Mouse (Mus musculus) embryo, embryonic 11 days (tissue): Measurements from ENCODE around the gene Nid2.
A peak's percentile ranks its signal among the peaks of the same experiment; 100 is the strongest.

ENCODE experiments used
- DNase-seq: peaks from one replicate; pipeline ENCODE4 v3.0.0-alpha.2; 2015

The Nid2 gene

DNA sequence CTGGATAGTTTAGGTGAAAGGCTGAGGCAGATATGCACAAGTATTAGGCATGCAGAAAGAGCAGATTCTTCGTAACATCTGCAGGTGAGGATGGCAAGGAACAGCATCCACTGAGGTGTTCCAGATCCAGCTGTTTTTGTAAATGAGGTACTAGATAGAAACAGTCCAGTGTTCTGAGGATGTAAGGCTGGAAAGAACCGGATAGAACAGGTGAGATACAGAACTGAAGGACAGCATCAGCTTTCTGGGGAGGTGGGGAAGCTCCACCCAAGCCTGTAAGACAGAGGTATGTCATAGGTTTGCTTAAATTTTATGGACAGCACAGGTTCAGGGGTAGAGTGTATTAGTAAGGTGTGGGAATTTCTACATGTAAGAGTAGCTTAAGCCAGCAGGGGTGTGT, 4.3 kb upstream of the Nid2 start:
- DNase-seq = no peak

DNA sequence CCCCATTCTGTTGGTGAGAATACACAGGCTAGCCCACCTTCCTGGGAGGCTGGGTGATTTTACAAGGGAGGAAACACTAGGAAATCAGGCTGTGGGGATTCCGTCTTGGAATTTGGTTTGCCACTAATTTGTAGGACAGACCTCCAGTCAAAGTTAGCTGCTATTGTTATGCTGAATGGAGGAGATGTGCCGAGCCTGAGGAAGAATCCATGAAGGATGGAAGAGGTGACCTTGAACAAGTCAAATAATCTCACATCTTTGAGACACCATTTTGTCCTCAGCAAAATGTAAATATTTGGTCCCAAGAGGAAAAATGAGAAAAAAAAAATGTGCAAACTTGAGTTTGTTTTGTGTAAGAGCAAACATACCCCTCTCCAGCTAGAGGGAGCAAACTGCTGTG, 1.3 kb upstream of the Nid2 start:
- no peak for DNase-seq

DNA sequence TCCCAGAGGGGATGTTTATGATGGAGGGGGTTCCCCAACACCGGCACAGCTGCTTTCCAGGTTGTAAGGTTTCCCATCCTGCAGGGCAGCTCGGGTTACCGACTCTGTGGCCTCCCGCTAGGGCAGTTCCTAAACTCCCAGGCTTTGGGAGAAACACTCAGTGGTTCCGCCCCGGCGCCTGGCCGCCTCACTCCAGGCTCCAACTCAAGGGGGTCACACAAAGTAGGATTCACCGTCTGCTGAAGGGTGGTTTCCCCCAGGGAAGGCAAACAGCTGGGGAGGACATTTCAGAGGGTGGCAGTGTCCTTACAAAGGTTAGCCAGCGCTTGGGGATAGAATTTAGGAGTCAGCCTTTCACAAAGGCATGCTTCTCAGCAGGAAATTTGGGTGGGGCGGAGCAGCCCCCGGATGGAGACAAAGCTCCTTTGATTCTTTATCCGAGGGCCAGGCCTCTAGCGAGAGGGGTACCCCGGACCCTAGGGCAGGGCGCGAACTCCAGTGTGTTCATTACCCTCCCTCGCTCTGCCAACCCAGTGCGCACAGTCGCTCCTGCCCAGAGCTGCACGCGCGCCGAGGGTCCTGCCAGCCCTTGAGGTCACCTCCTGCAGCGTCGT, 547 bp upstream of the Nid2 start:
- DNase-seq = peak; percentile 79

GRCm38 (mm10) chr14:19752276-19752675, 1.2 kb downstream of the Nid2 start:
- DNase-seq = peak; percentile 54

- DNase-seq = no peak
These were observed 8.5 kb downstream of the Nid2 start for GRCm38 (mm10) chr14:19759277-19760193.

GRCm38 (mm10) chr14:19760721-19761120, 9.7 kb downstream of the Nid2 start:
- DNase-seq = no peak

DNA sequence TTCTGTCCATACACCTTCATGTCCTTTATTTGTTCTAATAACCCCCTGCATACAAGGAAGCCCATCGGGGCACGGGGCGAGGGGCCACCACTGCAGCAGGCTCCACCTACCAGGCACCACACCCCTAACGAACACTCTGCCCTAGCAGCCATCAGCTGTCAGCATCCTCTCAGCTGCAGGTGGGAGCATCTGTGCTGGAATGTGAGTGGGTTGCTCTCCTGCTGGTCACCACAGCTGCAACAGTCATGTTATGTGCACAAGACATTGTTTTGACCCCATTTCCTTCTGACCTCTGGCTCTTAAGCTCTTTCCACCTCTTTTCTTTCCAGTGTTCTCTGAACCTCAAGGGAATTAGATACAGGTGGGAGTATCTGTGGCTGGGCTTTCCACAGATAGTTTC, 10.9 kb downstream of the Nid2 start:
- DNase-seq = no peak

GRCm38 (mm10) chr14:19763527-19763926, 12.5 kb downstream of the Nid2 start:
- DNase-seq = peak; percentile 39

DNA sequence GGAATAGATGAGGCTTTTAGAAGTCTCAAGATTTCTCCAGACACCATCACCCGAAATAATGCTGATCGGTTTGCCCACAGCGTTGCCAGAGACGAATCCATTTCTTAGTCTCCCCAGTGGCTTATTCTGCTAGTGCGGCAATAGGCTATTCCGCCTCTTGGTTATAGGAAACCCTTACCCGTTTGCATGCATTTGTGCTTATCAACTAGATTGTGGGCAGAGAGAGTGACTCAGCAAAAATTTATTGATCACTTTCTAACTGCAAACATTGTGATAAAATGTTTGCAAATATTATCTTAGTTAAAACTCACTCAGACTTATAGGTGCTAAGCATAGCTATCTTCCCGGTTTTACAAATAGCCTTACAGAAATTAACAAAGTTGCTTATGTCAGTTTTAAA, 13.3 kb downstream of the Nid2 start:
- DNase-seq = no peak

GRCm38 (mm10) chr14:19765539-19766379, 14.7 kb downstream of the Nid2 start:
- DNase-seq = no peak

GRCm38 (mm10) chr14:19766380-19766649, 15.2 kb downstream of the Nid2 start:
- no peak for DNase-seq

GRCm38 (mm10) chr14:19768648-19769047, 17.6 kb downstream of the Nid2 start:
- no peak for DNase-seq

DNA sequence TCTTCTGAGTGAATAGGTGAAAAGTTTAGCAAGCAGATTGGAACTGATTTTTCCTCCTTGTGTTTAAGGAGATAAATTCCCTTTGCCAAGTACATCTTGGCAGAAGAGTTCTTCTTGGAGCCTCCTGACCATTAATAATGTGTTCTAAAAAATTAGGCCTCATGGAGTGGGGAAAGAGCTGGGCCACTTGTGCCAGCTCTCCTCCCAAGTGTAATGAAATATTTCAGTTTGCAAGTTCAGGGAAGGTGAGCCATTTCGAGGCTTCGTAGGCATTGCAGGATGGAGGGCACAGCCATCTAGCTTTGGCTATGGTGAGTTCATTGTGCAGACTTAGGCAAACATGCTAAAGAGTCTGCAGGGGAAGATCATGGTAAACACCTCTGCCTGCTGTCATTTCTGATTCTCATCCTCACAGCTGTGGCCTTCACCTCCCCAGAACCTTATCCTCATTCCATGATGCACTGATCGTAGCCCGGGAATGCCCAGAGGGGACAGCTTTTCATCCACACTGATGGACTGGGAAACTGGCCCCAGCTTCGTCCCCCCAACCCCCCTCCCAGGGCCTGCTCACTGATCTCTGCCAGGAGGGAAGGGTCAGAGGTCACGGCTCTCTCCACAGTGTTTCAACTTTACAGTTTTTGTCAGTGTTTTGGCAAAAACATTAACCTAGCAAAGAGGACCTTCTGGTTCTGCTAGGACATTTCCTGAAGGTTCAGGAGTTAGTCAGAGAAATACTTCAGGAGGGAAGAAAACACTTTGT, 18.6 kb downstream of the Nid2 start:
- DNase-seq = peak; percentile 67

GRCm38 (mm10) chr14:19771173-19771572, 20.1 kb downstream of the Nid2 start:
- no peak for DNase-seq

DNA sequence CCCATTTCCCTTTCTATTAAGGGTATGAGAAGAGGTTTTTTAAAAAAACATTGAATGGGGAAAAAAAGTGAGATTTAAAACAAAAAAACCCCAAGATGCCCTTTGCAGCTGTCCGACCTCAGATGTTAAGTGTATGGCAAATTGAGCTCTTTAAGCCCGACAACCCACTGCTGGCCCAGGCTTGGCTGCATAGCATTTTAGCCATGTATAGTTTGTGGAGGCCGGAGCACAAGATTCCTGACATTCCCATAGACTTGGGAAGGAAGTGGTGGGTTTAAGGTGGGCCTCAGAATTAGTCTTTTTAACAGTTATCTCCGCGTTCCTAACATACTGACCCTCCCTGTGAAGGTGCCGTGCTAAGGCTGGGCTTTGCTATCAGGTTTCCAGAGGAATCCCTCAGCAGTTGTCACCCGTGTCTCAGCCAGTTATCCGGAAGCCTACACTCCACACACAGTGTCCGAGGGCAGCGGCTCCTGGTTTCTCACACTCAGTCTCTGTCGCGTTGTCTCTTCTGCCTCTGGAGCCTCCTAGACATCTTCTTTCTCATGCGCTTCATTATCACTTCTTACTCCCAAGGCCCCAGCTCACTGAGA, 23.1 kb downstream of the Nid2 start:
- DNase-seq = no peak

- no peak for DNase-seq
These were observed 24.4 kb downstream of the Nid2 start for GRCm38 (mm10) chr14:19775491-19775890.

DNA sequence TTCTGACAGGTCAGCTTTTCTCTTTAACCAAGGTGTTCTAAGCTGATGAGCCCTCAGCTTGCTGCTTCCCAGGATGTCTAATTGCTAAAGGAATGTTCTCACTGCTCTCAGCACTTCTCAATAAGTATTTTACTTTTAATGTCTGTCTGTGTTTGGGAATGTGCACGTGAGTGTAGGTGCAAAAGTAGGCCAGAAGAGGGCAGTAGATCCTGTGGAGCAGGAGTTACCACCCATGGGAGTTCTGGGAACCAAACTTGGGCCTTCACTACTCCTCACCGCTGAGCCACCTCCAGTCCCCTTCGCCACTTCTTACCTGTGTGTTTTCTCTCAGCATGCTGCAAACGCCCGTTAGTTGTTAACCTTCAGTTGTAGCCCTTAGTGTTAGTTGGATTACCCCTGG, 25.1 kb downstream of the Nid2 start:
- DNase-seq = no peak

DNA sequence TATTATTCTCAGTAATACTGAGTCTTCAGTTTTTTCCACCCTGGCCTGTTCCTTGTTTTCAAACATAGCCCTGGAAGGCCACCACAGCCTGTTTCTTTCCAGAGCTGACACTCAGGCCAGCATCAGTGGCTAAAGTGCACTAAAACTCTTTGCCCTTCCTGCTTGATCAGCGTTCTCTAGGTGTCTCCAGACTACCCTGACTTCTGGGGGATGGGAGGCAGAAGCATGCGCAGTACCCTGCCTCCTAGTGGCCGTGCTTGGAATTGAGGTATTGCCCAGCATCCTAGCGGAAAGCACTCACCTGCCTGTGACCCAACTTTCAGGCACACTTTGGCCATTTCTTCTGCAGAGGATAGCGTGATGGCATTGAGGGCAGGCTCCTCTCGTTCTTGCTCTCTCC, 25.8 kb downstream of the Nid2 start:
- peak; percentile 69 for DNase-seq

DNA sequence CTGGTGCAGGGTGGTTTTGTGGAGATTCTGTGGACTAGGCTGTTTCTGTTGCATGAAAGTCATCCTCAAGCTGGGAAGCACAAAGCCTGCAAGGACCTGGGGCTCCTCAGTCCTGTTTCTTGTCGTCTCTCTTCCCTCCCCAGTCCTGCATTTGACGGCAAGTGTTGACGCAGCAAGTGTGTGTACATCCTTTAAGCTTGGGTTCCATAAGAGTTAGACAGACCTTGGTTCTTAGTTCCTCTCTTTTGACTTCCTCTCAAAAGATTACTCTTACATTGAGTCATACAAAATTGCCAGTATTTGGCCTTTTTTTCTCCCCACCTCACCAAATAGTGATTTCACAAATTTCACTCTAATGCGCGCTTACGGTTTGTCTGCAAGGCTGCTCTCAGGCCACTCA, 26.3 kb downstream of the Nid2 start:
- no peak for DNase-seq

GRCm38 (mm10) chr14:19777945-19778344, 26.9 kb downstream of the Nid2 start:
- no peak for DNase-seq

DNA sequence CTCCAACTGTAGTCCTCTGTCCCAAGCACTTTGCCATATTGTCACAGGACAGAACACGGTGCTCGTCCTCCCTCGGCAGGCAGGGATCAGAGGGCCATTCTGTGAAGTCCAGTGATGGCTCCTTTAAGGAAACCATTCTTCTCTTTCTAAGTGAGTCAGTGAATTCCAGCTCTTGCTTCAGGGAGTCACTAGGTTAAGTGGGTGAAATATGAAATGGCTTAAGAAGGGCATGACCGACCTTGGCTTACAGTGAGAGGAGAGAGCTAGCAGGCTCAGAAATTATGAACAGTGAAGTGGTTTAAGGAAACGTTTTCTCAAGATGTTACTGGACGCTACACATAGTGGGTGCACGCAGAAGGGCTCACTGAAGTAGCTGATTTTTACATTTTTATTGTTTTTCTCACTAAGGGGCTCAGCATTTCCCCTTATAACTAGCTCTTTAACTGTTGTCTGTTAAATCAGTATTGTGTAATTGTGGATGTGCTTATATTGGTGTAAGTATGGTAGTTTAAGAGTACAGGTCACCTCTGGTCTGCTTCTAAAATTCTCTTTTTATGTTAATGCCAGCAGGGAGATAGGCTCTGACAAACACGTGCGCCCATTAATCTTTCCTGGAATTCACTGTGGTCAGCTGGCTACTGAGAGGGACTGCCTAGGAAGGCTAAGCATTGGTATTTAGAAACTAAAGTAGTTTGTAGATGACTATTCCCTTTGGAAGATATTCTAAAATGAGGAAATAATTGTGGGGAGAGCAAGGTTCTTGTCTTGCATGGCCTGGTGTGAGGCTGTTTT, 34.9 kb downstream of the Nid2 start:
- DNase-seq = no peak

GRCm38 (mm10) chr14:19788443-19788842, 37.4 kb downstream of the Nid2 start:
- no peak for DNase-seq
